Mouse (Mus musculus) olfactory bulb, adult 2 months (tissue): ENCODE data around the gene Ppp6r2.

Experiments used
- CTCF ChIP-seq: fragments of 200-500 bp; IDR thresholded peaks from 2 replicates; pipeline ENCODE4 v1.5.1; 2012; ENCODE audit warnings: low read depth, mild to moderate bottlenecking, low read length, moderate library complexity; ENCODE audit not compliant: insufficient read depth
- POLR2A ChIP-seq: fragments of 200-500 bp; IDR thresholded peaks from 2 replicates; pipeline ENCODE4 v1.6.1; 2012; ENCODE audit warnings: mild to moderate bottlenecking, low read depth, low read length, moderate library complexity; ENCODE audit not compliant: insufficient read depth

- TF ChIP-seq CTCF (no peak), POLR2A (peak; percentile 68)
Measured at GRCm38 (mm10) chr15:89210915-89211715, at the start of gene Ppp6r2.
